Mouse (Mus musculus): ENCODE measurements around the gene Faah.

DNA sequence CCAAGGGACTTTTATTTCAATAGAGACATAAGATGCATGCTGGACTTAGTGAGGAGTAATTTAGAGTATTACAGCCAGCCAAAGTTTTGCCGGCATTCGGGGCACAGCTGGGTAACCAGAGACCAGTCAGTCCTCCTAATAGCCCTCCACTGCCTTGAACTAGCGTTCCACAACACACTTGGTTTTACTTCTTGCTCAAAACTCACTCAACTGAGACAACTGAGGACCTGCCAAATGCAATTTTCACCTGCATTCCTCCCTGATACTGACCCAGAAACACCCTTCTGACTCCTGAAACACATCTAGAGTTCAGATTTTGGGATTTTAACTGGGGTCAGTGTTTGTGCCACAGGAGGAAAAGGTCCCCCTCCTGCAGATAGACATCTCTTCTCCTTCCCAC, 1.3 kb downstream of the Faah start:
- no peak for TF ChIP-seq CTCF (IDR thresholded peaks at IDR 0.05; ENCODE audit: control insufficient read depth, insufficient read depth, insufficient replicate concordance, low read depth, low read length)
- no peak for TF ChIP-seq POLR2A (IDR thresholded peaks at IDR 0.05; ENCODE audit: control insufficient read depth, low read depth, low read length)

Data from testis, adult 2 months (tissue).